In genomic region chr7:47007818-47008167, GRCm38 (mm10) we compare ENCODE assay signal across 8 mouse cellular contexts. TPM values are rescaled to one million over a fixed set of nuclear protein-coding genes. Genes with fewer than 3 reads are reported as not detected.
DNase-seq lines count a peak whose midpoint lies in the region; ATAC-seq lines count a peak whose summit lies in the region.

No protein-coding gene starts in this region.

- peak overlapping the region; percentile 88 for H3K27ac ChIP-seq in hindbrain, embryonic 12.5 days

- H3K4me1 ChIP-seq in hindbrain, embryonic 12.5 days = peaks cover 36% of the 10 kb centered on the region

- peak; percentile 72 to 87 for DNase-seq in kidney, postnatal 25 days
- no peak for DNase-seq in kidney, postnatal 4 days
- peak; percentile 46 for DNase-seq in brain, embryonic 18.5 days (ENCODE audit: low read depth, low spot score)
- DNase-seq in mesoderm, embryonic 11.5 days (ENCODE audit: low read depth, low spot score) = peak; percentile 76
- no peak for DNase-seq in urinary bladder, adult 2 months (ENCODE audit: low spot score)
- DNase-seq in right cerebral cortex, postnatal 25 days = no peak
- no peak for DNase-seq in layer of hippocampus, adult 8-10 months (ENCODE audit: low spot score in 2 of 2)

- peak overlapping the region; percentile 89 for H3K4me2 ChIP-seq in hindbrain, embryonic 12.5 days (replicated peaks)

- WGBS in hindbrain, embryonic 12.5 days = under 1% methylated on average over 25 of the region's 25 CpGs

- no peaks in the 10 kb centered on the region for H3K27me3 ChIP-seq in hindbrain, embryonic 12.5 days

- peak; percentile 71 for ATAC-seq in hindbrain, embryonic 12.5 days (ENCODE audit: low FRiP score)

- H3K4me3 ChIP-seq in hindbrain, embryonic 12.5 days = peak overlapping the region; percentile 66

- H3K36me3 ChIP-seq in hindbrain, embryonic 12.5 days = no peaks in the 10 kb centered on the region

- peak overlapping the region; percentile 76 for H3K9ac ChIP-seq in hindbrain, embryonic 12.5 days

- H3K9me3 ChIP-seq in hindbrain, embryonic 12.5 days (replicated peaks) = no peaks in the 10 kb centered on the region

RNA-seq across cellular contexts. Expression of gene Spty2d1, which starts 0.4 kb away (rescaled TPM):
- 14.7 and 16.1 TPM in 2 replicates for polyA plus RNA-seq in hindbrain, embryonic 12.5 days (2016; fragmentation: Nextera tagmentation; extraction: Ambion mirVana)
- polyA plus RNA-seq in urinary bladder, adult 2 months (2012; rRNA removed) = 11.5 and 11.7 TPM in 2 replicates
- total RNA-seq in layer of hippocampus, adult 8-10 months (2022) = 10 to 100 TPM; 15.1 to 17.6 (median 16.2) TPM

RNA-seq across cellular contexts. Expression of gene Gm9999, which starts 24.4 kb away (rescaled TPM):
- not detected in 2 replicates for polyA plus RNA-seq in hindbrain, embryonic 12.5 days (2016; fragmentation: Nextera tagmentation; extraction: Ambion mirVana)
- polyA plus RNA-seq in urinary bladder, adult 2 months (2012; rRNA removed) = not detected in 2 replicates
- not detected for total RNA-seq in layer of hippocampus, adult 8-10 months (2022)

RNA-seq across cellular contexts. Expression of gene Tmem86a, which starts 42.6 kb away (rescaled TPM):
- polyA plus RNA-seq in hindbrain, embryonic 12.5 days (2016; fragmentation: Nextera tagmentation; extraction: Ambion mirVana) = 19.2 and 20.2 TPM in 2 replicates
- polyA plus RNA-seq in urinary bladder, adult 2 months (2012; rRNA removed) = 15.5 and 23.6 TPM in 2 replicates
- total RNA-seq in layer of hippocampus, adult 8-10 months (2022) = 10 to 100 TPM; 10.3 to 21.0 (median 15.3) TPM

RNA-seq across cellular contexts. Expression of gene Uevld, which starts 49.5 kb away (rescaled TPM):
- 8.9 and 9.5 TPM in 2 replicates for polyA plus RNA-seq in hindbrain, embryonic 12.5 days (2016; fragmentation: Nextera tagmentation; extraction: Ambion mirVana)
- polyA plus RNA-seq in urinary bladder, adult 2 months (2012; rRNA removed) = 11.7 and 12.0 TPM in 2 replicates
- 10 to 100 TPM; 12.3 to 24.1 (median 17.4) TPM for total RNA-seq in layer of hippocampus, adult 8-10 months (2022)

Comparison
In these comparisons a context has a peak if more than half of its experiments do, and no peak if none do; other contexts are left out.
1. DNase-seq: peak in kidney, postnatal 25 days (2 of 2), brain, embryonic 18.5 days (single experiment) and mesoderm, embryonic 11.5 days (single experiment); none in kidney, postnatal 4 days (0 of 2), urinary bladder, adult 2 months (single experiment), right cerebral cortex, postnatal 25 days (single experiment) and layer of hippocampus, adult 8-10 months (0 of 2).